Mouse (Mus musculus): ENCODE results near the gene Prkar2a.

The Prkar2a gene

DNA sequence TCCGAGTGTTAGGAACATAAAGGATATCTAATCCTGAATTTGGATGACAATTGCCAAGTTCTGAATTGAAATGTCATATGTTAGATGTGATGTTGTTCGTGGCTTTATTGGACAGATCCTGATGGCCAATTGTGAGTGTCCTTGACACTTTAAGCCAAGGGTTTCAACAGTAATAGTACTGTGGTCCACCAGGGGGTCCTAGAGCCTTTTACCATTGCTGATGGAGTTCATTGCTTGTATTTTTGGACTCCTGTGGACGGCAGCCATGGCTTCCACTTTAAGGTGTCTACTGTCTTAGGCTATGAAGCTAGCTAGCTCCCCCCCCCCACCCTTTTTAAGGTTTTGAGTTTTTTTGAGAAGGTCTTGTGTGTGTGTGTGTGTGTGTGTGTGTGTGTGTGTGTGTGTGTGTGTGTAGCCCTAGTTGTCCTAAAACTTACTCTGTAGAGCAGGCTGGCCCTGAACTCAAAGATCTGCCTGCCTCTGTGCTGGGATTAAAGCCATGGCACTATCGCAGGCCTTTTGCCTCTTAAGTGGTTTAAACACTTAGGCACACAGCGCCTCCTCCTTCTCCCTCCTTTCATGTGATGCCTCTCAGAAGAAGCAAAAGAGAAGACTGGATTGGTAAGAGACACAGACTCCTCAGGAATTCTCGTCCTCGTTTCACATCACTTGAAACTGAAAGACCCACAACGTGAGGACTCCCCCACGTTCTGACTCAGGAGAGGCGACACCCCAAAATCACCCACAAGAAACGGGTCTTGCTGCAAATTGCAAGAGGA, 63.2 kb downstream of the Prkar2a start:
- no peak for DNase-seq

DNA sequence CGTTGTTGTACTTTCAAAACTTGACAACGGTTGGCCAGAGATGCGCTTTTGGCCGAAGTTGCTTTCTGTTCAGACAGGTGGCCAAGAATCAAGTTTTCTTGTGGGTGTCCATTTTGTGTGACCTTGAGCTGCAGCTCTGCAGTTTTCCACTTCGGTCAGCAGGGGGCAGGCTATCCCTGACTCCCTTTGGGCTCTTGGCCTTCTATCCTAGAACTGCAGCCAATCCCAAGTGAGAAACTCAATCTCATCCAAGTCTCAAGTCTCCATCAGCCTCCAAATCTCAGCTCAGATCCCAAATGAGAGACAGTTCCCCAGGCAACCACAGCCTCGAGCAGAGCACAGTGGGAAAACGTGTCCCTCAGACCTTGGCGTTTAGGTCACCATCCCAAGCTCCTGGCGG, 64.2 kb downstream of the Prkar2a start:
- peak; percentile 45 to 59 for DNase-seq

DNA sequence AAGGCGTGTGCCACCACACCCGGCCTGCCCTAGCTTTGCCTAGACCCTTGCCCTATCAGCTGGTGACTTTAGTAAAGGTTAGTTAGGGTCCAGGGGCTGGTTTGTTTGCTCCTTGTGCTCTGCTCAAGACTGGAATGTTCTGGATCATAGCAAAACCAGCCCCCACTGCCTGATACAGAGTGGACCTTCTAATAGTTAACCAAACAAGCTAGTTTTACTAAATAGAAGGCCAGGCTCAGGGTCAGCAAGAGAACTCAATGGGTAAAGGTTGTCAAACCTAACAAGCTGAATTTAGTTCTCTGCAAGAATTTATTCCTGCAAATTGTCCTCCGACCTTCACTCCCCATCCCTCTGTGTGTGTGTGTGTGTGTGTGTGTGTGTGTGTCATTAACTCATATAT, 64.9 kb downstream of the Prkar2a start:
- peak; percentile 4 to 11 for DNase-seq

DNA sequence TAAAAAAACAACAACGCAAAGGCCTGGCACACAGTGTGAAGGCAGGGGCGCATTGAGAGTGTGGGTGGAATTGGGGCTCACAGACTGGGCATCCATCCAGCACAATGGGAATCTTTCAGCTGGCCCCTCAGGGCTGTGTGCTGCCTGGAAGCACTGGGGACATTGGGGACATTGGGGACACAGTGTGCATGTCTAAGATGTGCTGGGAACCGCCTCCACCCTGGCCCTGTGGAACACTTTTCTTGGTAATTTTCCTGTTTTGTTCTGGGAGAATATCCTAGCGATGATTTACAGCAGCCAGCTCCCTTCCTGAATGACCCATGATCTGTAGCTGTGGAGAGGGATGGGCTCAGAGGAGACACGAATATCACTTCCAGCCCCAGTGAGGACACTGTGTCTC, 65.3 kb downstream of the Prkar2a start:
- peak in 1 of 2 experiments; percentile 8 for DNase-seq

DNA sequence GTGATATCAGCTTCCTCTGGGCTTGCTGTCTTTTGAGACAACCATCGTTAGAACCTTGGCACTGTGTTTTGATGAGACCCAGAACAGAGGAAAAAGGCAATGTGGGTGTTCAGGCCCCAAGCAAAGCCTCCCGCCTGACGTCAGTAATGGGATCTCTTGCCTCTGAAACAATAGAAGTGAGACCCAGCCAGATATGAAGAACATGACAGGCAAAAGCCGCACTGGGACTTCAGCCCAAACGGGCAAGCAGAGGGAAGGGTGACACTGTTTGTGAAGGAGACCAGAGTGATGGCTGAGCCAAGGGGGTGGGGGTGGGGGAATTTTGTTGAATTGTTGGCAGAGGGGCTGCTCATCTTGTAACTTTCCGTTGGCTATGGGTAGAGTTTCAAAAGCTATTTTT, 68.3 kb downstream of the Prkar2a start:
- DNase-seq = no peak

DNA sequence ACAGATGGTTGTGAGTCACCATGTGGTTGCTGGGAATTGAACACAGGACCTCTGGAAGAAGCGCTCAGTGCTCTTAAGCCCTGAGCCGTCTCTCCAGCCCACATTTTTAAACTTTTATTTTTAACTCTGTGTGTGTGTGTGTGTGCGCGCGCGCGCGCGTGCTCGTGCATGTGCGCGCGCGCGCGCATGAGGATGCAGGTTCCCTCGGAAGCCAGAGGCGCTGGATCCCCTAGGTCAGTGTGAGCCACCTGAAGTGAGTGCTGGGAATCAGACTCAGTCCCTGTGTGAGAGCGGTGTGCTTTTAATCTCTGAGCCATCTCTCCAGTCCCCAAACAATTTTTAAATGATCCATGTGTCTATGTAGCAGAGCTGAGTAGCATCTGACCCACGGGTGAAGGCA, 70.0 kb downstream of the Prkar2a start:
- no peak for DNase-seq

DNA sequence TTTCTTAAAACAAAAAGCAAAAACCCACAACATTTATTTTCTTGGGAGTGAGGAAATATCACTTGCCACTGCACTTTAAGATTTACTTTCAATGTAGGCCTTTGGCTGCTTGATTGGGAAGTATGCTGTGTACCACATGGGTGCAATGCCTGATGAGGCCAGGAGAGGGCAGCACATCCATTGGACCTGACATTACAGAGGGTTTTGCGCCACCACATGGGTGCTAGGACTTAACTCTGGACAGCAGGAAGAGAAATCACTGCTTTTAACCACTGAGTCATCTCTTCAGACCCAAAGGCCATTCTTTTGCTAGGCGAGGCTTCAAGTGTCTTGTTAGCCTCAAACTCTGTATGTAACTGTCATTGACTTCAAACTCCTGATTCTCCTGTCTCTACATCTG, 70.7 kb downstream of the Prkar2a start:
- DNase-seq = peak; percentile 72

DNA sequence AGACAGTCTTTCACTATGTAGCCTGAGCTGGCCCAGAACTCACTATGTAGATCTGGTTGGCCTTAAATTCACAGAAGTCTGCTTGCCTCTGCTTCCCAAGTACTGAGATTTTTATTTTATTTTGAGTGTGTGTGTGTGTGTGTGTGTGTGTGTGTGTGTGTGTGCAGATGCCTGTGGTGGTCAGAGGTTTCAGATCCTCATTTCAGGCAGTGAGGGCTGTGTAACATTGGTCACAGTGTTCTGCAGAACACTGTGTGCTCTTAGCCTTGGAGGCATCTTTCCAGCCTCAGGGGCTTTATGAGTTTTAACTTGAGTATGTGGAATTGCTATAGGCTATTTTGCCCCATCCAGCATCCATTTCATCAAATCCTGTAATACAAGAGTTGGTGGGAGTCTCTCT, 72.4 kb downstream of the Prkar2a start:
- no peak for DNase-seq

DNA sequence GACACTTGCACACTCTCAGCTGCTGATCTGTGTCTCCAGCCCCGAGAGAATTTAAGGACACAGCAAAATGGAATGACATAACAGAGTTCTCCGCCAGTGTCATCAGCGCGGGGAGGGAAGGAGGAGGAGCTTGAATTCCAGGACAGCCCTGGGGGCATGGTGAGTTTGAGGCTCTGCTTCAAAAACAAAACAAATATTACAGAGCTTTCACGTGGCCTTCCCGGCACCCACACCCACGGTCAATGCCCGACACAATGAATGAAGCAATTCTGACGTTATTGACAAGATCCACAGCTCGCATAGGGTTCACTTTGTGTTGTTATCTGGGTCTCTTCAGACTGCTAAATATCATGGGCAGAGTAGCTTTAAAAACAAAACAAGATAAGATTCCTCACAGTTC, 75.9 kb downstream of the Prkar2a start:
- DNase-seq = no peak

DNA sequence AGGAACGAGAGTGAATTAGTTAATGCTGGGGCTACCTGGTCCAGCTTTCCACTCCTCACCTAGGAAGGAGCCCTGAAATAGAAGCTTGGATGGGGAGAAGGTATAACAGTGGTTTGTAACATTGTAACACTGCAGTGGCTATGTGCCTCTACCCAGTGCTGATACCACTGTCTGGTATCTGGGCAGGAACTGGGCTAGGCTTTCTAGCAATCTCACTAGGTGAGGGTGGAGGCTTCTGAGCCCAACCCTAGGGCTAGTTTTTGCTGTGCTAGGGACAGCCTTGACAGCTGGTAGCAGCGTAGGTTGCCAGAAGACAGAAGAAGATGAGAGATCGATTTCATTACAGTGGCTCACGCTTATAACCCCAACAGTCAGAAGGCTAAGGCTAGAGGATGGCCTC, 87.5 kb downstream of the Prkar2a start:
- DNase-seq = no peak

DNA sequence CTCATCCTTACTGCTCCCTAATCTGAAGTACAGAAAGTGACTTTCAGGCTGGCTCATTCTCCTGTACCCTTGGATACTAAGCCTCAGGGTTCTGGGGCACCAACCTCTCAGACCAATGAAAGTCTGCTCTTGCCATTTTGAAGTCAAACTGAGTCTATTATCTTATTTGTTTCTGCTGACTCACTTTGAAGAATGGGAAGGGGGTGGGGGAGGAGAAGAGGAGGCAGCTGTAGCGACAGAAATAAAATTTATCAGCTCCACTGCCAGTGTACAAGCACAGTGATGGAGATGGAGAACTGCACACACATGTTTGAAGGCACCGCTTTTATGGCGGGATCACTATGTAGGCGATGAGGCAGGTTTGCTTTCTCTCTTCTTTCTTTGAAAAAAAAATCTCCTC, 88.2 kb downstream of the Prkar2a start:
- no peak for DNase-seq

DNA sequence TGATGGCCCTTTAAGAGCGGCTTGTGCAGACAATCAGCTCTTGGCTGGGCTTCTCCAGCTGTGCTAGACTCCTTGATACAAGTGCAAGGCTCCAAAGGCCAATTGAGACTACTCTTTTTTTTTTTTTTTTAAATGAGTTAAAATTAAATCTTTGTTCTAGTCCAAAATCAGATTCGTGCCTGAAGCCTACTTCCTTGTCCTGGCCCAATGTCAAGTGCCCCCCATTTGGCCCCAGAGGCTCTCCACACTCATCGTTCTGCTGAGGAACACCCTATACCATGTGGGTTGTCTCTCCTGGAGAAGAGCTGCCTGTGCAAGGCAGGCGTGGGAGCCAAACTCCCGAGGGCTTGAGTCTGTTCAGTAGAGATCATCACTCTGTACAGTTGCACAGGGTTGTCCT, 91.8 kb downstream of the Prkar2a start:
- no peak for DNase-seq

DNA sequence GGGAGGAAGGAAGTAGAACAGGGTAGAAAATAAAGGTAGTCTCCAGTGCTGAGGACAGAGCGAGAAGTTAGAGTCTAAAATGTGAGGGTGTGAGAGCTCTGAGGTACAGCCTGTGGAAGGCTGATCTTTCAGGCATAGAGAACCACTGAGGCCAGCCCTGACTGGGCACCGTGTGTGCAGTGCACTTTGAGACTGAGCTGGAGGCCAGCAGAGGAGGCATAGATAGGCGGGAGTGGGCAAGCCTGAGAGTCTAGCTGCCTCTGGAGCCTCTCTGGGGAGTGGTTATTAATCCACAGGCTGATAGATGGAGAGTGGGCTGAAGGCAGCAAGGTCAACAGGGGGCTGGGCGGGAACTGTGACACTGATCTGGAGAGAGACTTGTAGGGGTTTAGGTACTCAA, 92.8 kb downstream of the Prkar2a start:
- DNase-seq = no peak

DNA sequence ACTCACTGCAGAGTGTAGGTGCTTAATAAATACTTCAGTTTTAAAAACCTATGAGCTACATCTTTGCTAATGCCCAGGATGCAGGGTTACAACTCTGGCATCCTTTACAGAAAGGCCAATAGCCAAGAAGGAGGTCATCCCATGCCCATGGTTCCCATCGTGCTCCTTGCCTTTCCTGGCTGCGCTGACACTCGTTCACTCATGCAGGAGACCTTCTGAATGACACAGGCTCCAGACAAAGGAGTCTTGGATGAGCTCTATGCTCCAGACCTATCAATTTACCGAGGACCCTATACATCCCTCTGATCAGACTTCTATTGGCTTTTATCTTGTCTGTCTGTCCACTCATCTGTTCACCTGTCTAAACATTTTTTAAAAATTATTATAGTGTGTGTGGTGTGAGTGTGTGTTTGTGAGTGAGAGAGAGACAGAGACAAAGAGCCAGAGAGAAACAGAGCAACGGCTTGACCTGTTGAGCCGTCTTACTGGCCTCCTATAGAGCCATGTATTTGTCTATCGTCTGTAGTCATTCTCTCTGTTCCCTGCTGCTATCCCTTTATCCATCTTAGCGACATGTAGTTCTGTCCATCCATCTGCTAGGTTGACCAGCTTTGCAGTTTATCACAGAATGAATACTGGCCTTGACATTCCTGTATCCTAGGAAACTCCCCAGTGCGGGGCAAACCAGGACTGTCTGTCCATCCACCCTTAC, 93.9 kb downstream of the Prkar2a start:
- DNase-seq = no peak

DNA sequence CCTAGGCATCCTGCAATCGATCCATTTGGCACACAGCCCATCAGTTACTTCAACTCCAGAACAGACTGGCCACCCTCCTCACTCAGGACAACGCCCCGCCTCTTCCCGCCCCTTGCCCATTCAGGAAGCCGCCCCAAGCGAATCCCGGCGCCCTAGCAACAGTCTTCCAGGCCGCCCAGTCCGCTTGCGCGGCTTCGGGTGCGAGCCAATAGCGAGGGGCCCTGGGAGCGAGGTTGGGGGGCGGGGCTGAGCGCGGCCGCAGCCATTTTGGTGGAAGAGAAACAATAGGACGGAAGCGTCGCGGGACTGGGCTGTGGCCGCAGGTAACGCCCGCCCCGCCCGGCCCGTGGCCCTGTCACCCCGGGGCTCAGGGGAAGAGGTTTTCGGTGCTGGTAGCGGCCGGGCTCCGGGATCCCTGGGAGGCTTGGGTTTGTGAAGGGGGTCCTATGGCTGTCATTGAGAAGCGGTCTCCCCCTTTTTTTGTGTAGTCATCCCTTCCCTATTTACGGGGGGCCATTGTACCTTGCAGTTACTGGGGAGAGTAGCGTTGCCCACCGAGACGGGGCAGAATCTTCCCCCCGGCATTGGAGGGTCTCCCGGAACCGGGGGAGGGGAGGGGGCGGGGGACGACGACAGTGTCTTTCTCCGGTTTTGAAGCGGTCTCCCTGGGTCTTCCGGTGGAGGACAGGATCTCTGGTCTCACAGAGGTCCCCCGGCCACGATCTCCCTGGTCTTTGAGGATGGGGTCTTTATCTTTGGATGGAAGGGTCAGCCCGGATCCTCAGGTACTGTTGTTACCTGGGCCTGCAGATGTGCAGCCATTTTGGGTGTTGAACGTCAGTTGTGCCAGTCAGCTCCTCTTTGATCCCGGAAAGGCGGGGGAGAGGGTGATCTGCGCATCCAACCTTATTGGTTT, 94.7 kb downstream of the Prkar2a start, which contains the start of gene Ip6k2:
Ip6k2 (plus strand) TSS at position 249 of the 916 bp plus-strand sequence.
- peak; percentile 98 to 99 for DNase-seq

DNA sequence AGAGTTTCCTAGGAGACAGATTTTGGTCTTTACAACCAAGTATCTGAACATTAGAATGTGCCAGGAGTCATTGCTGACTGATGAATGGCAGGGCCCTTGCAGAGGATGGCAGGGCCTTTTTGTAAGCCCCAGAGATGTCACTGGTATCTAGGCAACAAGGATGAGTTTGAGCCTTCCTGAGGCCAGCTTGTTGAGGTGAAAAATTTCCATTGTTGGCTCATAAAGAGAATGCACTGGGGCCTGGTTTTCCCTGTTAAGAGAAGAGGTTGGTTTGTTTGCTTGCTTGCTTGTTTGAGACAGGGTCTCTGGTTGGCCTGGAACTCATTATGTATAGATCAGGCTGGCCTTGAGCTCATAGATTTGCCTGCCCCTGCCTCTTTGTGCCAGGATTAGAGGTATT, 96.3 kb downstream of the Prkar2a start:
- DNase-seq = no peak

DNA sequence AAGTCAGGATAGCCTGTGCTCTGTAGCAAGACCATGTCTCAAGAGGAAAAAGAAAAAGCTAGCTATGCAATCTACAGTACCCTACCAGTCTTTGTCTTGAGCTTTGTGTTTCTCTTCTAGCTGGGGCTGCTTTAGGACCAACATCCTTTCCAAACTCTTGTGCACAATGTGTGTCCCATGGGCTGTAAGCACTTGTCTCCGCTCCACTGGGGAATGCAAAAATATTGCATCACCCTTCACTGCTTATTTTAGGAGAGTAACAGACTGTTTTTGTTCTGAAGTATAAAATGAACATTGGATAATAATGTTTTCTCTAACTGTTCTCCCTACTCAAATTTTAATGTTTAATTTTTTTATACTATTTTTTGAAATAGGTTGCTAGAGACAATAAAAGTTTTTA, 97.4 kb downstream of the Prkar2a start:
- no peak for DNase-seq

DNA sequence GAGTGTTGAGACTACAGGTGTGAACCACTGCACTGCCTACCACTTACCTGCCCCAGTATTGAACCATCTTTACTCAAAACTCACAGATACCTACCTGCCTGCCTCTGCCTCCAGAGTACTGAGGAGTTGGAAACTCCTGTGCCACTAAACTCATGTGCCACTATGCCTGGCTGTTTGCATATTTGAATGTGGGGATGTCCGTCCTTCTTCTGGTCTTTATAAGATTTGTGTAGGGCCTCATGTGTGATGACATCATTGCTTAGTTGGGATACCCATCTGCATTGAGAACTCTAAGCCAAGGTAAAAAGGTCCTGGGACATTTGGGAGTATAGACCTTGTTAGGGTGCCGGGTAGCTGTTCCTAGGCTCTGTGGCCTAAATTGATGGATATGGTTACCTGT, 98.0 kb downstream of the Prkar2a start:
- no peak for DNase-seq

DNA sequence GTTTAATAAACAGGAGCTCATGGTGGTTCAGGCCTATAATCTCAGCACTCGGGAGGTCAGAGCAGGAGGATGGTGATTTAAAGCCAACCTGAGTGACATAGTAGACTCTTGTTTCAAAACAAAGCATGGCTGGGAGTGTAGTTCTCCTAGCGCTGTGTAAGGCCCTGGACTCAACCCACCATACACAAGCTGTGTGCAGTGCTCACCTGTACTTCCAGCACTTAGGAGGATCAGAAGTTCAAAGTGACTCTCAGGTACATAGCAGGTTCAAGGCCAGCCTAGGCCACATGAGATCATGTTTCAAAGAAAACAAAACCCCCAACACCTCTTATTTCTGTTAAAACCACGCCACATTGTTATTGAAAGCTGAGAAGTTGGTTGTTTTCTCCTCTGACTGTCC, 99.6 kb downstream of the Prkar2a start:
- DNase-seq = no peak

DNA sequence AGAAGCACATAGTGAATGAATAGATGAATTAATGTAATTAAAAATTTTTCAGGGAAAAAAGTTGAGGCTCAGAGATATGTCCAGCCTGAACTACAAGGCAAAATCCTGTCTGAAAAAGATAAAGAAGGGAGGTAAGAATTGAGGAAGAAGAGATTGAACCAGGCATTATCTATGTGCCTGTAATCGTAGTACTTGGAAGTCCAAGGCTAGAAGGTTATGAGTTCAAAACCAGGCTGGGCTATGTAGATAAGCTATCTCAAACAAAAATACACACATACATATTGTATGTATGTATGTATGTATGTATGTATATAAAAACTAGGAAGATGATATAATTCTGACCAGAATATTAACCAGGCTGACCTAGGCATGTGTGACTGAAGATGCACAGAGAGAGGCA, 103.2 kb downstream of the Prkar2a start:
- DNase-seq = no peak

DNA sequence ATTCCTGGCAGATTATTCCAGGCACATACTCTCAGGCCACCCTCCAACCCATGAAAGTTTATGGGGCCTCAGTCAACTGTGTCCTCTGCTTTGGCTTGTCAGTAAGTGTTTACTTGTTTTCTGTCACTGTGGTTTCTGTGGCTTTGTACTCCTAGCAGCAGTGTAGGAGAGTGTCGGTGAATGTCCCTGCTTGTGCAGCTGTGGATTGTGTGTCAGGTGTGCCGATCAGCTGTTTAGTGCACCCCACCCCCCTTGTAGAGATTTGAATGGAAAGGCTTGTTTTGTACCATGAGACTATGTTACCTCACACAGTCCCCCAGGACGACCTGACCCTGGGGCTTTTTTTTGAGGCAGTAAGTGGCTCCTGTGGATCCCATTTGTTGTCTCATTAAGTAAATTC, 103.6 kb downstream of the Prkar2a start:
- no peak for DNase-seq

DNA sequence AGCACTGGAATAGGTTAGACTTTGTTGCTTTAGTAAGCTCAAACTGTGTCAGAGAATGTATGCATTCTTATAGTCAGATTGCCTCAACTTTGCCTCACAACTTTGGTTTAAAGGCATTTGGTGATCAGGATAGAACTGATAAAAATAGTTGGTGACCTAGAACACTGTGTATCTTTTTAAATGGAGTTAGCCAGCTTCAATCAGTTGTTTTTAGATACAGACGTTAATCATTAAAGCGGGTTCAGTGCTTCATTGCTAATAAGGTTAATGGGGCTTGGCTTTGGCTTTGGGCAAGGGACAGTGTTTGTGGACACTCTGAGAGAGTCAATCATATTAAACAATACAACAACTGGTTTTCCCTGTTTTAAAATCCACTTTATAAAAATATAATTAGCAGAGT, 106.2 kb downstream of the Prkar2a start:
- no peak for DNase-seq

DNA sequence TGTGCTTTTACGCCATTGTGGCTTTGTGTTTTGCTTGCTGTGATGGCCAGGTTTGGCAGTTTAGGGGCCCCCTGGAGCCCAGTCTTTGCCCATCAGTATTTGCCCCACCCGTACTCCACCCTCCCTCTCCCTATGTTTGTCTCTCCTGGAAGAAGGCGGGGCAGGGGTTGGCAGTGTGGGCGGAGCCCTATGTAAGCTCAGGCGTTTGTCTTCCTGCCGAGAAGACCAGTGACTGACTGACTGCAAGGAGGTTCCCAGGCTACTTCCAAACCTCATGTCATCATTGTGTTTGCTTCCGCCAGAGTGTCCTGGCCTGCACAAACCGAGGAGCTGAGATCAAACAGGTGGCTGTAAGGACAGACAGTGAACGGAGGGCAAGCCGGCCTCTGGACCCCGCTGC, 106.6 kb downstream of the Prkar2a start:
- peak; percentile 62 to 76 for DNase-seq

All from kidney, postnatal 4 days (tissue).